Mouse (Mus musculus): ENCODE measurements at regions not wholly inside any gene's neighbourhood (a gene's known extent, or its start where the extent isn't known, plus 50 kb on each side); places are given as distances from the start of the nearest gene placed in this dataset.

DNA sequence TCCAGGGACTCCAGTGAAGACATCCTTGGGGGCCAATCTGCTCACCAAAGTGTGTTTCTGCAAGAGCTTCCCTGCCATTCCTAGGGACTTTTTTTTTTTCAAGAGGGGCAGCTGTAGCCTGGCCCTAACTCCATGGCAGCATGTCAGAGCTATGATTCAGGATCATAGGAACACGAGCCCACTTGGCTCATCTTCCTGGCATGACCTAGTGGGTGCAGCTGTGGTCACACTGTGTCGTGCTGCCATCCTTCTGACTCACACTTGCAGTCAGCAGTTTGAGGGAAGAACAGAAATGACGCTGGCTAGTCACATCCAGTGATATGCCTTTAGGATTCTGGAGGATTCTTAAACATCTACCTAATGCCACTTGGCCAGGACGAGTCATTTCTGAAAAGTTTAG, 566.5 kb upstream of the Cdh5 start:
- Histone ChIP-seq H3K27me3 (ENCODE audit: control insufficient read depth, insufficient read depth, low read length) (no peaks in the 10 kb centered on the region), H3K9me3 (replicated peaks; ENCODE audit: control insufficient read depth, low read length) (no peaks in the 10 kb centered on the region), H3K4me1 (ENCODE audit: control insufficient read depth, insufficient read depth) (no peaks in the 10 kb centered on the region), H3K4me2 (ENCODE audit: low read depth, low read length) (no peak overlapping the region), H3K27ac (ENCODE audit: low read depth) (no peak overlapping the region), H3K9ac (replicated peaks; ENCODE audit: low read depth, low read length) (no peak overlapping the region), H3K36me3 (replicated peaks; ENCODE audit: control insufficient read depth, insufficient read depth, low read length) (no peaks in the 10 kb centered on the region), H3K4me3 (ENCODE audit: low read depth, low read length) (no peak overlapping the region)
- WGBS: 62% methylated on average over 4 of the region's 4 CpGs
- DNase-seq (ENCODE audit: low spot score) (no peak), ATAC-seq (ENCODE audit: insufficient read depth, low read depth) (no peak)
- no peak for TF ChIP-seq EP300 (IDR thresholded peaks at IDR 0.05; ENCODE audit: low read depth)
- no peak for TF ChIP-seq CTCF (IDR thresholded peaks at IDR 0.05; ENCODE audit: low read depth)

DNA sequence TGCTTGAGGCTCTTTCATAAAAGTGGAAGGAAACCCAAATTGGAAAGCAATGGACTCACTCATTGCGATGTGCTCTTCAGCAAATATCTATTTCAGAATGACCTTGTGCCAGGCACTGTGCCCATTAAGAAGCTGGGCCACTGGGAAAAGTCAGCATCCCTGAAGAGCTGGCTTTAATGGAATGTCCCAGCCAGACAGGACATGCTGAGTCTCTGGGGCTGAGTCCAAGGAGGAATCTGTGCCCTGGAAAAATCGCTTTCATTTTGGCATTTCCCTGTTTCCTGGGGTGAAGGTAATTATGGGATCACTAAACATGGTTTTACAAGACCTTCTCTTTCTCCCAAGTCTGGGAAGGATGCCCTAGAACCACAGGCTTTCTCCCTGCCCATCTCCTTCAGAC, 564.6 kb upstream of the Cdh5 start:
- DNase-seq (ENCODE audit: low spot score) (no peak), ATAC-seq (ENCODE audit: insufficient read depth, low read depth) (no peak)
- H3K4me2 ChIP-seq (ENCODE audit: low read depth, low read length): no peak overlapping the region
- H3K27me3 ChIP-seq (ENCODE audit: control insufficient read depth, insufficient read depth, low read length): no peaks in the 10 kb centered on the region
- TF ChIP-seq EP300 (IDR thresholded peaks at IDR 0.05; ENCODE audit: low read depth) (no peak), CTCF (IDR thresholded peaks at IDR 0.05; ENCODE audit: low read depth) (no peak)
- no peak overlapping the region for H3K27ac ChIP-seq (ENCODE audit: low read depth)
- no peaks in the 10 kb centered on the region for H3K36me3 ChIP-seq (replicated peaks; ENCODE audit: control insufficient read depth, insufficient read depth, low read length)
- no peak overlapping the region for H3K4me3 ChIP-seq (ENCODE audit: low read depth, low read length)
- no peak overlapping the region for H3K9ac ChIP-seq (replicated peaks; ENCODE audit: low read depth, low read length)
- no peaks in the 10 kb centered on the region for H3K9me3 ChIP-seq (replicated peaks; ENCODE audit: control insufficient read depth, low read length)
- 68% methylated on average over 2 of the region's 2 CpGs for WGBS
- H3K4me1 ChIP-seq (ENCODE audit: control insufficient read depth, insufficient read depth): no peaks in the 10 kb centered on the region

GRCm38 (mm10) chr8:103541954-103542353, 559.5 kb upstream of the Cdh5 start:
- Histone ChIP-seq H3K4me2 (ENCODE audit: low read depth, low read length) (no peak overlapping the region), H3K27ac (ENCODE audit: low read depth) (no peak overlapping the region), H3K36me3 (replicated peaks; ENCODE audit: control insufficient read depth, insufficient read depth, low read length) (no peaks in the 10 kb centered on the region), H3K4me3 (ENCODE audit: low read depth, low read length) (no peak overlapping the region), H3K4me1 (ENCODE audit: control insufficient read depth, insufficient read depth) (no peaks in the 10 kb centered on the region), H3K9ac (replicated peaks; ENCODE audit: low read depth, low read length) (no peak overlapping the region), H3K27me3 (ENCODE audit: control insufficient read depth, insufficient read depth, low read length) (no peaks in the 10 kb centered on the region), H3K9me3 (replicated peaks; ENCODE audit: control insufficient read depth, low read length) (no peaks in the 10 kb centered on the region)
- TF ChIP-seq EP300 (IDR thresholded peaks at IDR 0.05; ENCODE audit: low read depth) (no peak), CTCF (IDR thresholded peaks at IDR 0.05; ENCODE audit: low read depth) (no peak)
- DNase-seq (ENCODE audit: low spot score) (no peak), ATAC-seq (ENCODE audit: insufficient read depth, low read depth) (no peak)
- 61% methylated on average over 2 of the region's 2 CpGs for WGBS

GRCm38 (mm10) chr8:103551916-103552535, 549.4 kb upstream of the Cdh5 start:
- Histone ChIP-seq H3K36me3 (replicated peaks; ENCODE audit: control insufficient read depth, insufficient read depth, low read length) (no peaks in the 10 kb centered on the region), H3K9ac (replicated peaks; ENCODE audit: low read depth, low read length) (no peak overlapping the region), H3K4me2 (ENCODE audit: low read depth, low read length) (no peak overlapping the region), H3K4me1 (ENCODE audit: control insufficient read depth, insufficient read depth) (no peaks in the 10 kb centered on the region), H3K9me3 (replicated peaks; ENCODE audit: control insufficient read depth, low read length) (no peaks in the 10 kb centered on the region), H3K27me3 (ENCODE audit: control insufficient read depth, insufficient read depth, low read length) (no peaks in the 10 kb centered on the region), H3K27ac (ENCODE audit: low read depth) (no peak overlapping the region), H3K4me3 (ENCODE audit: low read depth, low read length) (no peak overlapping the region)
- ATAC-seq (ENCODE audit: insufficient read depth, low read depth) (no peak), DNase-seq (ENCODE audit: low spot score) (no peak)
- WGBS: 37% methylated on average over 8 of the region's 8 CpGs
- TF ChIP-seq CTCF (IDR thresholded peaks at IDR 0.05; ENCODE audit: low read depth) (no peak), EP300 (IDR thresholded peaks at IDR 0.05; ENCODE audit: low read depth) (no peak)

GRCm38 (mm10) chr8:103561606-103562005, 539.8 kb upstream of the Cdh5 start:
- WGBS: 65% methylated on average over 2 of the region's 2 CpGs
- DNase-seq (ENCODE audit: low spot score): no peak
- H3K4me3 ChIP-seq (ENCODE audit: low read depth, low read length): no peak overlapping the region
- H3K27me3 ChIP-seq (ENCODE audit: control insufficient read depth, insufficient read depth, low read length): no peaks in the 10 kb centered on the region
- no peak for ATAC-seq (ENCODE audit: insufficient read depth, low read depth)
- no peak overlapping the region for H3K9ac ChIP-seq (replicated peaks; ENCODE audit: low read depth, low read length)
- H3K4me1 ChIP-seq (ENCODE audit: control insufficient read depth, insufficient read depth): no peaks in the 10 kb centered on the region
- H3K4me2 ChIP-seq (ENCODE audit: low read depth, low read length): no peak overlapping the region
- no peaks in the 10 kb centered on the region for H3K9me3 ChIP-seq (replicated peaks; ENCODE audit: control insufficient read depth, low read length)
- no peaks in the 10 kb centered on the region for H3K36me3 ChIP-seq (replicated peaks; ENCODE audit: control insufficient read depth, insufficient read depth, low read length)
- no peak for TF ChIP-seq CTCF (IDR thresholded peaks at IDR 0.05; ENCODE audit: low read depth)
- TF ChIP-seq EP300 (IDR thresholded peaks at IDR 0.05; ENCODE audit: low read depth): no peak
- H3K27ac ChIP-seq (ENCODE audit: low read depth): no peak overlapping the region

- ATAC-seq (ENCODE audit: insufficient read depth, low read depth) (no peak), DNase-seq (ENCODE audit: low spot score) (no peak)
- no peaks in the 10 kb centered on the region for H3K4me1 ChIP-seq (ENCODE audit: control insufficient read depth, insufficient read depth)
- H3K4me2 ChIP-seq (ENCODE audit: low read depth, low read length): no peak overlapping the region
- no peak for TF ChIP-seq EP300 (IDR thresholded peaks at IDR 0.05; ENCODE audit: low read depth)
- no peak for TF ChIP-seq CTCF (IDR thresholded peaks at IDR 0.05; ENCODE audit: low read depth)
- H3K9me3 ChIP-seq (replicated peaks; ENCODE audit: control insufficient read depth, low read length): no peaks in the 10 kb centered on the region
- H3K9ac ChIP-seq (replicated peaks; ENCODE audit: low read depth, low read length): no peak overlapping the region
- no peak overlapping the region for H3K27ac ChIP-seq (ENCODE audit: low read depth)
- H3K27me3 ChIP-seq (ENCODE audit: control insufficient read depth, insufficient read depth, low read length): no peaks in the 10 kb centered on the region
- no peaks in the 10 kb centered on the region for H3K36me3 ChIP-seq (replicated peaks; ENCODE audit: control insufficient read depth, insufficient read depth, low read length)
- WGBS: 80% methylated on average over 11 of the region's 11 CpGs
- H3K4me3 ChIP-seq (ENCODE audit: low read depth, low read length): no peak overlapping the region
These were observed 530.5 kb upstream of the Cdh5 start for GRCm38 (mm10) chr8:103570864-103571425.
